Mouse (Mus musculus) embryonic facial prominence, embryonic 13.5 days (tissue): ENCODE data around the gene Sel1l3. TPM values are rescaled to one million over a fixed set of nuclear protein-coding genes. Genes with fewer than 3 reads are reported as not detected.

Source experiments
- ATAC-seq: fragments of 200-750 bp; cut with Nextera tagmentation; 2 replicates; pipeline ENCODE4 v1.8.0; 2017; ENCODE audit warnings: low read depth; ENCODE audit not compliant: insufficient number of reproducible peaks, insufficient read depth, low FRiP score, low TSS enrichment
- H3K27ac ChIP-seq: fragments of 300-500 bp; sonication (generic); 2 replicates; pipeline ENCODE4 v1.5.1; 2015; ENCODE audit warnings: moderate library complexity, mild to moderate bottlenecking, inconsistent platforms
- H3K27me3 ChIP-seq: fragments of 300-500 bp; sonication (generic); 2 replicates; pipeline ENCODE4 v1.6.1; 2015; ENCODE audit warnings: mild to moderate bottlenecking, inconsistent platforms
- H3K36me3 ChIP-seq: fragments of 300-500 bp; sonication (generic); 2 replicates; pipeline ENCODE4 v1.6.1; 2015; ENCODE audit warnings: mild to moderate bottlenecking, inconsistent platforms
- H3K4me1 ChIP-seq: fragments of 300-500 bp; sonication (generic); 2 replicates; pipeline ENCODE4 v1.6.1; 2015; ENCODE audit warnings: inconsistent platforms
- H3K4me2 ChIP-seq: fragments of 300-500 bp; sonication (generic); 2 replicates; pipeline ENCODE4 v1.6.1; 2015; ENCODE audit warnings: moderate library complexity, mild to moderate bottlenecking, inconsistent platforms
- H3K4me3 ChIP-seq: fragments of 300-500 bp; sonication (generic); 2 replicates; pipeline ENCODE4 v1.5.1; 2015; ENCODE audit warnings: mild to moderate bottlenecking, inconsistent platforms
- H3K9ac ChIP-seq: fragments of 300-500 bp; sonication (generic); 2 replicates; pipeline ENCODE4 v1.6.1; 2015; ENCODE audit warnings: mild to moderate bottlenecking, inconsistent platforms
- H3K9me3 ChIP-seq: fragments of 300-500 bp; sonication (generic); 2 replicates; pipeline ENCODE4 v1.6.1; 2016; ENCODE audit warnings: inconsistent platforms
- WGBS: fragments of 180-500 bp; shearing (Covaris S2); methylation state at CpG from one replicate; pipeline ENCODE4 v1.1.7; 2015; ENCODE audit warnings: mixed read lengths; 5-methylcytosine and 5-hydroxymethylcytosine counted together
- polyA plus RNA-seq: library from polyadenylated mRNA; unstranded; fragments of >200 nt; fragmentation: Nextera tagmentation; extraction: Ambion mirVana; gene quantifications from 2 replicates; pipeline ENCODE4 v1.2.1, GENCODE M21; 2015

The Sel1l3 gene
- polyA plus RNA-seq, 1 experiment from 2014 or later, result 1.0 TPM

DNA sequence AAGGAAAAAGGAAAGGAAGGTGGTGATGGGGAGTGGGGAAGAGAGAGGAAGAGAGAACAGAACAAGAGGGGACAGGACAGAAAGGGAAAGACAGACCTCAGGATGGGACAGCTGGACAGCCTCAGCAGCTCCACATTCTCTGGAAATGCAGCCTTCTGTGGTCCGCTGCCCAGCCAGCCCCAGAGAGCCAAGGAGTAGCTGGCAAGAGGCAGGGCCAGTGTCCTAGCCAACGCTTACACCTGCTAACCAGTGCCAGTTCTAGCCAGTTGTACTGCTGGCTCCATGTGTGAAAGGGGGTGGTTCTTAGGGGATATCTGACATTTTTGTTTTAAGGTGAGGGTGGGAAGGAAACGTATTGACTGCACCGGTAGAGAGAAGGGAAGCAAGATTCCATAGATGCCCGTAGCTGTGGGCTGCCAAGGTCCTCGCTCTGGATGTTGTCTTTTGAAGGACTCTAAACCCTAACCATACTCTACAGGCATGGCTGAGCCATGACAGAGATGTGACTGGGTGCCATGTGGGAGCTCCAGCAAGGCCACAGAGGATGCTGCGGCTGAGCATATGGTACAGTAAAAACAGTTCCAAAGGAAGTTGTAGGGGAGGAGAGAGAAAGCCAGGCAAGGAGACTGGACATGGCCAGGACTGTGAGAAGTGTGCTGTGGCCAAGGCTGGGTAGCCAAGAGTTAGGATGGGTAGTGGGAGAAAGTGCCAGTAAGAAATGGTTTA, 64.6 kb downstream of the Sel1l3 start:
- 86% methylated on average over 7 of the region's 7 CpGs for WGBS

DNA sequence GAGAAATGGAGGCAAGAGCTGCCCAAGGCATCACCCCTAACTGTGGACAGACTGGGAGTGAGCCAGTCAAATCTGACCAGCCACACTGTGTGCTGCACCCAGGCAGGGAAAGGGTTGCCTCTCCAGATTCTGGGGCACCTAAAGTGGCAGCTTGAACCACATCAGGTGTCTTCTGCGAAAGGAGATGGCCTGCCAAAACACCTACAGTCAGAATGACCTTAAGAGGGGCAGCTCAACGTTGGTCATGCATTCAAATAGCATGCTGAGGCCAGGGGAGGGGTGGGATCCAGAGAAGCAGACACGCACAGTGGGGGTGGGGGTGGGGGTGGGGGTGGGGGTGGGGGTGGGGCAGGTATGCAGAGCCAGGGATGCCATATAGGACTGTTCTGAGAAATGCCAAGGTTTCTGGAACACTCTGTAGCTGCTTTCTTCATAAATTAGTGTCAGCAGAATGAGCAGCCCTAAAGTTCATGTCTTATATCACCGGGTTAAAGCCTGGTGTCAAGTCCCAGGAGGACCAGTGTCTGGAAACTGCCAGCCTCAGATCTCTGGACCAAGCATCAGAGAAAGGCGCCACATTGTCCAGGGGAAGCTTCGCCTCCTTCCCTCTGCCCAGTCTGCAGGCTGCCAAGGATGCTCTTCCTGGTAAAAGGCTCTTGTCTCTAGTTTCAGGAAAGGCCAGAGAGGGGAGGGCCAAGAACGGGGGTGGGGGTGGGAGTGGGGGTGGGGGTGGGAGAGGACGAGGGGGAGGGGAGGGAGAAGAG, 65.4 kb downstream of the Sel1l3 start:
- Histone ChIP-seq H3K27me3 (no peaks in the 10 kb centered on the region), H3K9me3 (no peaks in the 10 kb centered on the region; the same call in 1 of the 2 replicates), H3K9ac (no peak overlapping the region), H3K36me3 (no peaks in the 10 kb centered on the region), H3K4me3 (no peak overlapping the region), H3K4me2 (no peak overlapping the region), H3K4me1 (peaks cover 10% of the 10 kb centered on the region; the same call in 1 of the 2 replicates), H3K27ac (no peak overlapping the region)
- WGBS, result 46% methylated on average over 8 of the region's 8 CpGs
- no peak for ATAC-seq

More for the DNA sequence above, 64.6 kb downstream of the Sel1l3 start:
- H3K4me2 ChIP-seq, result no peak overlapping the region
- no peak overlapping the region for H3K27ac ChIP-seq
- H3K4me1 ChIP-seq, result peaks cover 10% of the 10 kb centered on the region; the same call in 1 of the 2 replicates
- no peaks in the 10 kb centered on the region for H3K27me3 ChIP-seq
- no peaks in the 10 kb centered on the region; the same call in 1 of the 2 replicates for H3K9me3 ChIP-seq
- H3K4me3 ChIP-seq, result no peak overlapping the region
- ATAC-seq, result no peak
- no peak overlapping the region for H3K9ac ChIP-seq
- H3K36me3 ChIP-seq, result no peaks in the 10 kb centered on the region

DNA sequence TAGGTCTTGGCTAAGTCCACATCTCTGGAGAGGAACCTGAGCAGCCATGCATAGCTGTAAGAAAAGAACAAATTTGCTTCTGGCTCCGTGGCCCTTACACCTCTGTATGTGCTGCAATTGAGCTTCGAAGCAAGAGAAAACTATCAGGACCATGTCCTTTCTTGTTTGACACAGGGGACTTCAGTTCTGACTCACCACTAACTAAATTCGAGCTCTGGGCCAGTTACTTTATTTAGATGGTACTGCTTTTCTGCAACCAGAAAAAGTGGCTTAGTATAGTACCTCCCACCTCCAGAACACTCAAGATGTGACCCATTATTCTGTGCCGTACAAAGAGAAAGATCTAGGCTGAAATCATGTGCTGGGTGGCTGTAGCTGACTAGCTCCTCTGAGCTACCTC, 66.3 kb downstream of the Sel1l3 start:
- no peak for ATAC-seq
- Histone ChIP-seq H3K27ac (no peak overlapping the region), H3K9me3 (no peaks in the 10 kb centered on the region; the same call in 1 of the 2 replicates), H3K4me2 (no peak overlapping the region), H3K9ac (no peak overlapping the region), H3K4me3 (no peak overlapping the region), H3K27me3 (no peaks in the 10 kb centered on the region), H3K4me1 (peaks cover 10% of the 10 kb centered on the region; the same call in 1 of the 2 replicates), H3K36me3 (no peaks in the 10 kb centered on the region)
- WGBS, result 82% methylated on average over 4 of the region's 4 CpGs

DNA sequence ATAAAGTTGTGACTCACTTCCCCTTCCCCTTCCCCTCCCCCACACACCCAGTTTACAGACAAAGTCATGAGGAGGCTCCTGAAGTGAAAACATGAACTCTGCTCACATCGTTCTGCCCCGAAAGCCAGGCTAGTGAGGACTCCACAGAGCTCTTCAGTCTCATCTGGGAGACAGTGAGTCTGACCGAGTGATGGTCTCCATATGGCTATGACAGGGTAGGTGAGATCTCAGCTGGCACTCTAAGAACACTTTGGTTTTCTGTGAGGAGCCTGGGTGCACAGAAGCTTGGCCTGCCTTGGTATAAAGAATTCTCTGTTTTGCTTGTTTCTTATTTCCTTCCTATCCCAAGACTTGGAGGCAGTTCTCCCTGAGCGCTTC, 67.1 kb downstream of the Sel1l3 start:
- Histone ChIP-seq H3K27me3 (no peaks in the 10 kb centered on the region), H3K27ac (no peak overlapping the region), H3K36me3 (no peaks in the 10 kb centered on the region), H3K4me1 (peaks cover 10% of the 10 kb centered on the region; the same call in 1 of the 2 replicates), H3K4me3 (no peak overlapping the region), H3K9me3 (no peaks in the 10 kb centered on the region; the same call in 1 of the 2 replicates), H3K9ac (no peak overlapping the region), H3K4me2 (no peak overlapping the region)
- WGBS, result 80% methylated on average over 4 of the region's 4 CpGs
- no peak for ATAC-seq

DNA sequence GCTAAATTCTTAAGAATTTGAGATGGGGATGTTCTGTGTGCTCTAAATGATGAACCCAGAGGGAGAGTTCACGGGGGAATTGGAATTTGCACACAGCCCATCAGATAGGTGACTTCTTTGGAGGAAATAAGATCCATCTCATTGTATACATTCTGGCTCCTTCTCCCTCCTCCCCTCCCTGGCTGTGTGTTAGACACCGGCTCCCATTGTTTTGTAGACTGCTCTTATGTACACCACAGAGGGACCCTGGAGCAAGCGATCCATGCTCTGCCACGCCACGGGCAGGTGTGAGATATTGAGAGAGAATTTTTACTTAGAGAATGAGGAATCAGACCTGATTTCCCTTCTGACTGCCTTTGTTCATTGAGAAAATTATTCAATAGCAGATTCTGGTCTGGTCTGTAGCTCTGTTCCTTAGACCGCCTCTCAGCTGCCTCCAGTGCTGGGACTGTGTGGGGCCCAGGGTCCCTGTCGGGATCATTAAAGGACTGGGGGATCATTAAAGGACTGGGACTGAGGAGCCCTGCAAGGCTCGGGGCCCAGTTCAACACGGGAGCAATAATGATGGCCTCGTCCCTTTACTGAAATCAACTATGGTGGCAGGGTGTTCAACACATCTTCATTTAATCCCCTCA, 67.6 kb downstream of the Sel1l3 start:
- Histone ChIP-seq H3K9ac (no peak overlapping the region), H3K4me1 (peaks cover 10% of the 10 kb centered on the region; the same call in 1 of the 2 replicates), H3K4me2 (no peak overlapping the region), H3K4me3 (no peak overlapping the region), H3K27me3 (no peaks in the 10 kb centered on the region), H3K36me3 (no peaks in the 10 kb centered on the region), H3K9me3 (no peaks in the 10 kb centered on the region; the same call in 1 of the 2 replicates), H3K27ac (no peak overlapping the region)
- no peak for ATAC-seq
- WGBS, result 62% methylated on average over 10 of the region's 10 CpGs

DNA sequence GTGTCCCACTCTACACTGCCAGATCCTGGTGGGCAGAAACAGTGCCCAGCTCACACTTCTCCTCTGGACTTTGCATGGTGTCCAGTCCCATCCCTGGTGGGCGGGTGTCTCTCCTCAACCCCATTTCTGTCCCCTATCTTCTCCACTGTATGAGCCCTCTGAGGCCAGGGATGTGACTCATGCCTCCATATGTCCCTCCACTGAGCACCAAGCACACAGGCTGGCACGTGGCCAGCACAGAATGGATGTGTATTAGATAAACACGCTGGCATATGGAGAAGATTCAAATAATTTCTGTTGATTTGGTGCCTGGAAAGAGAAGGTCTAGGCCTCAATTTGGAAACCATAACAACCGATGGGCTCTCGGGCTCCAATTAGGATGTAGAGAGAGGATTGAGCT, 71.1 kb downstream of the Sel1l3 start:
- no peak for ATAC-seq
- 78% methylated on average over 5 of the region's 5 CpGs for WGBS

DNA sequence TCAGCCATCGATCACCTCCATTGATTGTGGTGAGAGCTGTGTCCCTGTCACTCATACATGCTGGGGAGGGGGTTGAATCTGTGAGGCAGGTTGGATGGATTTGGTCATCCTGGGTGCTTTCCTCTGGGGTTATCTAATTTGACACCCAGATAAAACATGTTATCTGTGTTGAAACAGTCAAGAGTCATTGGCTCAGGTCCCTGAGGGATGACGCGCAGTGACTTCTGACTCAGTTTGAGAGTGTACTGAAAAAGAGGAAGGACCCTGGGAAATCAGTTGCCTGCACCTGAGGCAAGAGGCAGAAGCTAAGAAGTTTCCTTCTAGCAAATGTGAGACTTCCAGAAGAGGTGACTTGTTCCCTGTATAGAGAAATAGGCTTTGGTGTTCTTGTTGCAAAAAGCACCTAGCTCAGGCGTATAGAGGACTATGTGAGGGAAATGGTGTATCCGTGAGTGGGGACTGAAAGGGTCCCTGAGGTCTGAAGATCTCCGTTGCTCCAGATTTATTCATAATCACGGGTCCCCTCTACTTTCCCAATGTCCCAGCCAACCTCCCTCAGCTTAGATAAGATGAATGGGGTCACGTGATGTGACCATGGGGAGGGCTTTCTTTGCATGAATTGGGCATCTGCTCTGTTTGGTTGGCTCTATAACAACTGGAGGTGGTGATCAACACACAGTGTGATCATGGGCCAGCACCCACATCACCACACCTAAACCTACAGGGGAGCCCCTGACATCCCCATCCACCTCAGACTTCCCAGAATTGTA, 73.4 kb downstream of the Sel1l3 start:
- no peak for ATAC-seq
- Histone ChIP-seq H3K27ac (no peak overlapping the region), H3K27me3 (no peaks in the 10 kb centered on the region), H3K4me2 (no peak overlapping the region), H3K9me3 (no peaks in the 10 kb centered on the region; the same call in 1 of the 2 replicates), H3K4me1 (peaks cover 9% of the 10 kb centered on the region; the same call in 1 of the 2 replicates), H3K4me3 (no peak overlapping the region), H3K9ac (no peak overlapping the region), H3K36me3 (no peaks in the 10 kb centered on the region)
- 90% methylated on average over 8 of the region's 8 CpGs for WGBS

More for the DNA sequence above, 71.1 kb downstream of the Sel1l3 start:
- H3K9ac ChIP-seq, result no peak overlapping the region
- no peaks in the 10 kb centered on the region for H3K36me3 ChIP-seq
- H3K4me1 ChIP-seq, result peaks cover 14% of the 10 kb centered on the region; the same call in 1 of the 2 replicates
- H3K4me2 ChIP-seq, result no peak overlapping the region
- no peak overlapping the region for H3K27ac ChIP-seq
- H3K4me3 ChIP-seq, result no peak overlapping the region
- H3K27me3 ChIP-seq, result no peaks in the 10 kb centered on the region
- H3K9me3 ChIP-seq, result no peaks in the 10 kb centered on the region; the same call in 1 of the 2 replicates

DNA sequence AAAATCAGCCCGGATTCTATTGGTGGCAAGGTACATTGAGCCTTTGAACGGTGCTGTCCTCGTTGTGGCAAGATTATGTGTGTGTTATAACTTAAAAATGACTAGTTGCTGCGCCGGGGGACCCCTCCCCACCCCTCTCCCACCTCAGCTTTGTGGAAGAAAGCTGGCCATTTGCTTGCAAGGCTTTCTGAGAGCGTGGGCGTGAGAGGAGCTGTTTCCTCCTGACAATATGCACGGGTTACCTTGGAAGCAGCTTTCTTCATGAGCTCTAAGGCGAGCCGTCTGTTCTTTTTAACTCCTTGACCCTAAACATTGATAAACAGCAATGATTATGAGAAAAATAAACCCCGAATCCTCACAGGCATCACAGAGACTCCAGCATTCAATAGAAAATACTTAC, 74.2 kb downstream of the Sel1l3 start:
- Histone ChIP-seq H3K4me2 (no peak overlapping the region), H3K27me3 (no peaks in the 10 kb centered on the region), H3K27ac (no peak overlapping the region), H3K9me3 (no peaks in the 10 kb centered on the region; the same call in 1 of the 2 replicates), H3K4me1 (peaks cover 9% of the 10 kb centered on the region; the same call in 1 of the 2 replicates), H3K36me3 (no peaks in the 10 kb centered on the region), H3K4me3 (no peak overlapping the region), H3K9ac (no peak overlapping the region)
- ATAC-seq, result no peak
- WGBS, result 42% methylated on average over 11 of the region's 11 CpGs

DNA sequence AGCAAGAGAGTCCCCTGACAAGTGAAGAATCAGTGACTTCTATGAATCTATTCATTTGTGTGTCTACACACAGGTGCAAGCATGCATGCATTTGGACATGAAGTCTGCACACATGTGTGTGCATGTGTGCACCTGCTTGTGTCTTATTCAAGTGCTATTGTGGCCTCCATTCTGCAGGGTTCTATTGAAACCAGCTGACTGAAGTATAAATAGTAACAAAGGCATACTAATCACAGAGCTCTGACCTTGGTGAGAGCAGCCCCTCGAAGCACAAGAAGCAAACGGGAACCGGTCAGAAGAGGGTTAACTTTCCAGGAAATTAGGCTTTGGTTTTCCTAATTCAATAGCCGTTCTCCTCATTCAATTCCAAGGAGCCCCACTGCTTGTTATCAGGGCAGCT, 74.6 kb downstream of the Sel1l3 start:
- 29% methylated on average over 4 of the region's 4 CpGs for WGBS
- peaks cover 9% of the 10 kb centered on the region; the same call in 1 of the 2 replicates for H3K4me1 ChIP-seq
- H3K9ac ChIP-seq, result no peak overlapping the region
- H3K36me3 ChIP-seq, result no peaks in the 10 kb centered on the region
- H3K27me3 ChIP-seq, result no peaks in the 10 kb centered on the region
- ATAC-seq, result no peak
- H3K27ac ChIP-seq, result no peak overlapping the region
- H3K4me3 ChIP-seq, result no peak overlapping the region
- H3K4me2 ChIP-seq, result no peak overlapping the region
- no peaks in the 10 kb centered on the region for H3K9me3 ChIP-seq

DNA sequence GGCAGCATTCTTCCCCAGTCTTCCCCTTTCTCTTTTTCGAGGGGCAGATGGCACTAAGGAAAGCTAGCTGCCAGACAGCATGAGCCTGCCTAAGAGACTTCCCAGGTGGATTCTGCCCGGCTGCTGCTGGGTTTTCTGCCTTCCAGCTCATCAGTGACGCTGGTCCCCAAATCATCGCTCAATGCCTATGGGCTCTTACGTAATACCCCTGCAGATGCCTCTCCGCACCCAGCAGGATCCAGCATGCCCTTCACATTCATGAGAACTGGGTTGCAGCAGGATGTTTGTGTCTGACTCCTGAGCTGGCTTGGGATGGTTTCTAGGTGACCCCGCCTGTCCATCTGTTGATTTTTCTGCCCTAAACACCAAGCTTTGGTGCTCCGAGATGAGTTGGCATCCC, 75.7 kb downstream of the Sel1l3 start:
- Histone ChIP-seq H3K4me2 (no peak overlapping the region), H3K4me1 (peaks cover 9% of the 10 kb centered on the region; the same call in 1 of the 2 replicates), H3K27me3 (no peaks in the 10 kb centered on the region), H3K27ac (no peak overlapping the region), H3K36me3 (no peaks in the 10 kb centered on the region), H3K9me3 (no peaks in the 10 kb centered on the region), H3K4me3 (no peak overlapping the region), H3K9ac (no peak overlapping the region)
- ATAC-seq, result no peak
- WGBS, result 79% methylated on average over 8 of the region's 8 CpGs

DNA sequence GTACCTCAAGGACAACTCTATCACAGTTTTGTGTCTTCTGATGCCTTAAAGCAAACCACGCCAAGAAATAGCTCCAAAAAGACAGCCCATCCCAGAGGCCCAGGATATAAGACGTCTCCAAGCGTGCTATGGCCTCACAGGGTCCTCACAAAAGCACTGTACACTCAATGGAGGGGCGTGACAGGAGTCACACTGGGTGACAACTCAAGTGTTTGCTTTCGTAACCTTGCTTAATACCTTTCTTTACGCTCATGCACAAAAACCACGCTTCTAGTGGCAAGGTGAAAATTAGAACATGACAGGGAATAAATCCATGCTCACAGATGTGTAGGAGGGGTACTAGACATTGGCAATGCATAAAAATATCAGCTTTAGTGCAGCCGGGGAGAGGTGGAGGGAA, 77.7 kb downstream of the Sel1l3 start:
- H3K4me2 ChIP-seq, result no peak overlapping the region
- no peak for ATAC-seq
- 84% methylated on average over 8 of the region's 8 CpGs for WGBS
- H3K4me1 ChIP-seq, result peaks cover 9% of the 10 kb centered on the region; the same call in 1 of the 2 replicates
- no peak overlapping the region for H3K27ac ChIP-seq
- no peak overlapping the region for H3K9ac ChIP-seq
- H3K27me3 ChIP-seq, result no peaks in the 10 kb centered on the region
- H3K4me3 ChIP-seq, result no peak overlapping the region
- no peaks in the 10 kb centered on the region for H3K36me3 ChIP-seq
- H3K9me3 ChIP-seq, result no peaks in the 10 kb centered on the region
